8 mouse cellular contexts compared by ENCODE assay signal in genomic region chr4:155066834-155067522, GRCm38 (mm10). TPM values are rescaled to one million over a fixed set of nuclear protein-coding genes. Genes with fewer than 3 reads are reported as not detected.
DNase-seq lines count a peak whose midpoint lies in the region; ATAC-seq and TF ChIP-seq lines count a peak whose summit lies in the region.

Pex10 (plus strand) TSS chr4:155067016.

- peak within 1 kb of the TSS; percentile 64 for H3K9ac ChIP-seq in CH12.LX (ENCODE audit: insufficient read depth, low read depth)
- H3K9ac ChIP-seq in forebrain, embryonic 11.5 days (ENCODE audit: low read length): peak within 1 kb of the TSS; percentile 87
- peak within 1 kb of the TSS; percentile 91 for H3K9ac ChIP-seq in heart, embryonic 16.5 days (ENCODE audit: low read length)
- peak within 1 kb of the TSS; percentile 81 for H3K9ac ChIP-seq in liver, embryonic 15.5 days
- H3K9ac ChIP-seq in neural tube, embryonic 12.5 days: peak within 1 kb of the TSS; percentile 70

- TF ChIP-seq RAD21 in CH12.LX (IDR thresholded peaks at IDR 0.05; ENCODE audit: low read depth, low read length): no peak

- in situ Hi-C loops in CH12.LX (cut with MboI; ENCODE audit: low pct_ligation_motif_present, low pct_unique_long_range_greater_than_20kb, low sequenced_read_pairs): loop anchor here (5.0 kb wide), 2 partner anchors 120 to 190 kb away; no protein-coding TSS in a partner anchor

- peak; percentile 92 for ATAC-seq in forebrain, embryonic 11.5 days (replicated peaks; ENCODE audit: low FRiP score)
- ATAC-seq in heart, embryonic 16.5 days (replicated peaks; ENCODE audit: extremely low read depth, insufficient read depth, low FRiP score): peak; percentile 93
- peak; percentile 92 for ATAC-seq in liver, embryonic 15.5 days (ENCODE audit: insufficient read depth)
- peak; percentile 88 for ATAC-seq in neural tube, embryonic 12.5 days (ENCODE audit: low FRiP score, low read depth)

- peaks cover 23% of the 10 kb centered on the region for H3K27me3 ChIP-seq in CH12.LX (replicated peaks)
- no peaks in the 10 kb centered on the region for H3K27me3 ChIP-seq in forebrain, embryonic 11.5 days (ENCODE audit: control insufficient read depth, insufficient read depth, low read length)
- no peaks in the 10 kb centered on the region for H3K27me3 ChIP-seq in heart, embryonic 16.5 days (ENCODE audit: control insufficient read depth, insufficient read depth, low read length)
- H3K27me3 ChIP-seq in liver, embryonic 15.5 days: peaks cover 8% of the 10 kb centered on the region
- H3K27me3 ChIP-seq in neural tube, embryonic 12.5 days (replicated peaks): no peaks in the 10 kb centered on the region

- H3K36me3 ChIP-seq in CH12.LX (replicated peaks in 1 of 2; ENCODE audit: control insufficient read depth in 1 of 2, insufficient read depth in 1 of 2, low read length in 1 of 2): peaks cover 36 to 40% of the 10 kb centered on the region in 2 experiments
- H3K36me3 ChIP-seq in forebrain, embryonic 11.5 days (ENCODE audit: control insufficient read depth, insufficient read depth, low read length): peaks cover 12% of the 10 kb centered on the region; the same call in 1 of the 2 replicates
- H3K36me3 ChIP-seq in heart, embryonic 16.5 days (ENCODE audit: control insufficient read depth, insufficient read depth): peaks cover 30% of the 10 kb centered on the region
- H3K36me3 ChIP-seq in liver, embryonic 15.5 days (replicated peaks): peaks cover 41% of the 10 kb centered on the region
- H3K36me3 ChIP-seq in neural tube, embryonic 12.5 days: peaks cover 38% of the 10 kb centered on the region

- DNase-seq in CH12.LX (ENCODE audit: extremely low read depth): peak; percentile 95
- peak; percentile 98 for DNase-seq in c-Kit-positive CD71-positive TER-119-negative erythroid progenitor cells, embryonic 14.5 days (ENCODE audit: low read depth)
- peak; percentile 99 for DNase-seq in forebrain, embryonic 11.5 days (ENCODE audit: low spot score)
- peak; percentile 96 to 98 for DNase-seq in kidney, postnatal 36 days
- DNase-seq in telencephalon, adult 2 months (ENCODE audit: low read depth, low spot score): peak; percentile 94

- dilution Hi-C loops in CH12.LX (cut with MboI; ENCODE audit: extremely low pct_ligation_motif_present, extremely low pct_unique_long_range_greater_than_20kb, low sequenced_read_pairs): no loop called here

- TF ChIP-seq POLR2A in CH12.LX (IDR thresholded peaks at IDR 0.05; ENCODE audit: low read depth, low read length): peak; percentile 86

- H3K9me3 ChIP-seq in CH12.LX (replicated peaks; ENCODE audit: low read length): no peaks in the 10 kb centered on the region
- no peaks in the 10 kb centered on the region for H3K9me3 ChIP-seq in forebrain, embryonic 11.5 days (ENCODE audit: control insufficient read depth, low read length)
- H3K9me3 ChIP-seq in heart, embryonic 16.5 days (replicated peaks; ENCODE audit: control insufficient read depth, low read length): no peaks in the 10 kb centered on the region
- no peaks in the 10 kb centered on the region for H3K9me3 ChIP-seq in liver, embryonic 15.5 days (replicated peaks)
- no peaks in the 10 kb centered on the region for H3K9me3 ChIP-seq in neural tube, embryonic 12.5 days

- no peak within 1 kb of the TSS for H3K27ac ChIP-seq in CH12.LX (ENCODE audit: insufficient read depth, low read depth)
- H3K27ac ChIP-seq in forebrain, embryonic 11.5 days (ENCODE audit: low read depth, low read length): peak within 1 kb of the TSS; percentile 31; the same call in 1 of the 2 replicates
- H3K27ac ChIP-seq in heart, embryonic 16.5 days (ENCODE audit: low read length): peak within 1 kb of the TSS; percentile 83
- peak within 1 kb of the TSS; percentile 84 for H3K27ac ChIP-seq in liver, embryonic 15.5 days (replicated peaks)
- H3K27ac ChIP-seq in neural tube, embryonic 12.5 days: 0 out of 2 replicates have a peak within 1 kb of the TSS, but pooled peaks have one; percentile 6

- H3K79me2 ChIP-seq in CH12.LX (replicated peaks; ENCODE audit: control insufficient read depth, extremely low read depth, insufficient read depth, poor library complexity, severe bottlenecking): 0 out of 2 replicates have a peak, but pooled peaks cover 3% of the 10 kb centered on the region

- TF ChIP-seq EP300 in CH12.LX (IDR thresholded peaks at IDR 0.05; ENCODE audit: low read length): no peak

- peaks cover 0 to 21% of the 10 kb centered on the region in 2 experiments; a peak in 2 of 4 replicates for H3K4me1 ChIP-seq in CH12.LX (ENCODE audit: control insufficient read depth in 1 of 2, insufficient read depth in 2 of 2)
- H3K4me1 ChIP-seq in forebrain, embryonic 11.5 days (replicated peaks; ENCODE audit: control insufficient read depth, insufficient read depth, low read length): peaks cover 7% of the 10 kb centered on the region; the same call in 1 of the 2 replicates
- H3K4me1 ChIP-seq in heart, embryonic 16.5 days (ENCODE audit: control insufficient read depth, insufficient read depth, low read length): peaks cover 10% of the 10 kb centered on the region
- peaks cover 35% of the 10 kb centered on the region for H3K4me1 ChIP-seq in liver, embryonic 15.5 days (replicated peaks)
- peaks cover 17% of the 10 kb centered on the region for H3K4me1 ChIP-seq in neural tube, embryonic 12.5 days

- peak within 1 kb of the TSS; percentile 72 for H3K4me2 ChIP-seq in CH12.LX (ENCODE audit: insufficient read depth, low read depth, poor library complexity, severe bottlenecking)
- peak within 1 kb of the TSS; percentile 79 for H3K4me2 ChIP-seq in forebrain, embryonic 11.5 days (ENCODE audit: low read depth, low read length, severe bottlenecking)
- H3K4me2 ChIP-seq in heart, embryonic 16.5 days (ENCODE audit: low read depth, low read length): peak within 1 kb of the TSS; percentile 84
- peak within 1 kb of the TSS; percentile 97 for H3K4me2 ChIP-seq in liver, embryonic 15.5 days
- peak within 1 kb of the TSS; percentile 81 for H3K4me2 ChIP-seq in neural tube, embryonic 12.5 days (replicated peaks)

- TF ChIP-seq CTCF in CH12.LX (conservative IDR thresholded peaks at IDR 0.05 in 1 of 2, IDR thresholded peaks at IDR 0.05 in 1 of 2; ENCODE audit: low read depth in 2 of 2, low read length in 2 of 2): no peak

- under 1% methylated on average over 48 of the region's 48 CpGs for WGBS in forebrain, embryonic 11.5 days
- under 1% methylated on average over 48 of the region's 48 CpGs for whole genome bisulfite sequencing in heart, embryonic 16.5 days
- WGBS in liver, embryonic 15.5 days (ENCODE audit: insufficient replicate concordance): under 1% methylated on average over 48 of the region's 48 CpGs
- WGBS in neural tube, embryonic 12.5 days: under 1% methylated on average over 48 of the region's 48 CpGs

- H3K4me3 ChIP-seq in CH12.LX (replicated peaks in 1 of 3; ENCODE audit: low read depth in 2 of 3, low read length in 2 of 3, poor library complexity in 1 of 3): peak within 1 kb of the TSS; percentile 71 to 77 (median 76)
- H3K4me3 ChIP-seq in forebrain, embryonic 11.5 days (ENCODE audit: low read depth, low read length): peak within 1 kb of the TSS; percentile 65
- peak within 1 kb of the TSS; percentile 81 for H3K4me3 ChIP-seq in heart, embryonic 16.5 days (ENCODE audit: low read length)
- H3K4me3 ChIP-seq in liver, embryonic 15.5 days (replicated peaks): peak within 1 kb of the TSS; percentile 73
- H3K4me3 ChIP-seq in neural tube, embryonic 12.5 days: peak within 1 kb of the TSS; percentile 54

TF ChIP-seq in CH12.LX, 34 proteins besides CTCF, POLR2A, EP300 and RAD21:
- peak; percentile 61 for TF ChIP-seq HCFC1 (IDR thresholded peaks at IDR 0.05; ENCODE audit: low read depth, low read length)
- peak; percentile 76; the same call in 1 of the 2 replicates for TF ChIP-seq TCF12 (IDR thresholded peaks at IDR 0.05; ENCODE audit: low read depth, low read length)
- TF ChIP-seq MXI1 (IDR thresholded peaks at IDR 0.05; ENCODE audit: low read depth, low read length): peak; percentile 3; the same call in 1 of the 2 replicates
- peak; percentile 99 for TF ChIP-seq NRF1 (IDR thresholded peaks at IDR 0.05; ENCODE audit: low read depth, low read length)
- peak; percentile 57; the same call in 1 of the 2 replicates for TF ChIP-seq MAX (IDR thresholded peaks at IDR 0.05; ENCODE audit: low read length)
- no peak for TF ChIP-seq KAT2A (IDR thresholded peaks at IDR 0.05; ENCODE audit: insufficient replicate concordance, low read length)
- TF ChIP-seq NELFE (IDR thresholded peaks at IDR 0.05; ENCODE audit: low read depth, low read length): peak; percentile 77; the same call in 1 of the 2 replicates
- no peak for TF ChIP-seq ZMIZ1 (IDR thresholded peaks at IDR 0.05; ENCODE audit: low read depth, low read length)

RNA-seq across cellular contexts. Expression of gene Pex10, which starts in this region (rescaled TPM):
- total RNA-seq in CH12.LX (2012; rRNA removed) (15.7 and 21.9 TPM in 2 replicates), CH12.LX (2014; rRNA removed) (9.2 and 10.2 TPM in 2 replicates)
- polyA plus RNA-seq in CH12.LX (2012; ENCODE audit: insufficient read length, low read depth): 14.2 and 15.6 TPM in 2 replicates
- 7.2 and 9.7 TPM in 2 replicates for polyA plus RNA-seq in forebrain, embryonic 11.5 days (2014; fragmentation: Nextera tagmentation; extraction: Ambion mirVana)
- 17.3 and 18.0 TPM in 2 replicates for polyA plus RNA-seq in heart, embryonic 16.5 days (2015; fragmentation: Nextera tagmentation; extraction: Ambion mirVana)
- polyA plus RNA-seq in liver, embryonic 15.5 days (2015; fragmentation: Nextera tagmentation; extraction: Ambion mirVana): 7.5 and 8.3 TPM in 2 replicates
- polyA plus RNA-seq in neural tube, embryonic 12.5 days (2016; fragmentation: Nextera tagmentation; extraction: Ambion mirVana): 16.6 and 17.3 TPM in 2 replicates
